Mouse (Mus musculus): ENCODE data around the gene Tas2r135. TPM values are rescaled to one million over a fixed set of nuclear protein-coding genes. Genes with fewer than 3 reads are reported as not detected.

Gene Tas2r135
- polyA plus RNA-seq, 1 experiment from 2014 or later: not detected

Other genes with a start within 250 kb of the Tas2r135 start
- not detected in 2 replicates for gene Tas2r144, start 190.1 kb upstream of the Tas2r135 start, polyA plus RNA-seq (2014; fragmentation: Nextera tagmentation; extraction: Ambion mirVana)
- gene Gstk1, start 159.5 kb upstream of the Tas2r135 start, polyA plus RNA-seq (2014; fragmentation: Nextera tagmentation; extraction: Ambion mirVana): 21.1 and 22.6 TPM in 2 replicates
- gene Tmem139, start 143.5 kb upstream of the Tas2r135 start, polyA plus RNA-seq (2014; fragmentation: Nextera tagmentation; extraction: Ambion mirVana): 1.5 TPM in 2 replicates
- gene Casp2, start 140.4 kb upstream of the Tas2r135 start, polyA plus RNA-seq (2014; fragmentation: Nextera tagmentation; extraction: Ambion mirVana): 78.3 and 82.6 TPM in 2 replicates
- 0.69 and 1.1 TPM in 2 replicates for gene Clcn1, start 118.7 kb upstream of the Tas2r135 start, polyA plus RNA-seq (2014; fragmentation: Nextera tagmentation; extraction: Ambion mirVana)
- 0.85 and 0.89 TPM in 2 replicates for gene Fam131b, start 80.8 kb upstream of the Tas2r135 start, polyA plus RNA-seq (2014; fragmentation: Nextera tagmentation; extraction: Ambion mirVana)
- gene Zyx, start 55.8 kb upstream of the Tas2r135 start, polyA plus RNA-seq (2014; fragmentation: Nextera tagmentation; extraction: Ambion mirVana): 97.7 and 101 TPM in 2 replicates
- gene Epha1, start 32.2 kb upstream of the Tas2r135 start, polyA plus RNA-seq (2014; fragmentation: Nextera tagmentation; extraction: Ambion mirVana): 2.5 and 4.6 TPM in 2 replicates
- gene Tas2r143, start 5.2 kb upstream of the Tas2r135 start, polyA plus RNA-seq (2014; fragmentation: Nextera tagmentation; extraction: Ambion mirVana): not detected in 2 replicates
- gene Tas2r126, start 29.1 kb downstream of the Tas2r135 start, polyA plus RNA-seq (2014; fragmentation: Nextera tagmentation; extraction: Ambion mirVana): not detected in 2 replicates
- not detected in 2 replicates for gene Olfr458, start 59.8 kb downstream of the Tas2r135 start, polyA plus RNA-seq (2014; fragmentation: Nextera tagmentation; extraction: Ambion mirVana)
- gene Olfr457, start 70.9 kb downstream of the Tas2r135 start, polyA plus RNA-seq (2014; fragmentation: Nextera tagmentation; extraction: Ambion mirVana): not detected in 2 replicates
- not detected in 2 replicates for gene Olfr456, start 81.8 kb downstream of the Tas2r135 start, polyA plus RNA-seq (2014; fragmentation: Nextera tagmentation; extraction: Ambion mirVana)
- gene Olfr455, start 142.2 kb downstream of the Tas2r135 start, polyA plus RNA-seq (2014; fragmentation: Nextera tagmentation; extraction: Ambion mirVana): not detected in 2 replicates
- gene Tcaf3, start 192.3 kb downstream of the Tas2r135 start, polyA plus RNA-seq (2014; fragmentation: Nextera tagmentation; extraction: Ambion mirVana): not detected in 2 replicates
- 1.8 and 3.0 TPM in 2 replicates for gene Tcaf2, start 239.8 kb downstream of the Tas2r135 start, polyA plus RNA-seq (2014; fragmentation: Nextera tagmentation; extraction: Ambion mirVana)

All from limb, embryonic 11.5 days (tissue).